ENCODE assay signal across 28 mouse cellular contexts in genomic region chr2:166934416-166934815, GRCm38 (mm10).
"Had no signal": no experiment of that assay in that cellular context is flagged by ENCODE, and none has a peak within 500 bp of the region (broad histone marks: within the 10 kb centered on the region; RNA-seq: fewer than 3 reads in every experiment).

No protein-coding gene starts in this region.

- H3K4me2 ChIP-seq: heart, embryonic 11.5 days; heart, embryonic 13.5 days; heart, embryonic 15.5 days; hindbrain, embryonic 12.5 days; hindbrain, embryonic 14.5 days; intestine, embryonic 15.5 days; limb, embryonic 12.5 days; liver, embryonic 11.5 days; liver, embryonic 13.5 days had no signal

- H3K9me3 ChIP-seq: heart, embryonic 13.5 days; heart, embryonic 15.5 days; hindbrain, embryonic 10.5 days; hindbrain, embryonic 12.5 days; intestine, embryonic 15.5 days; limb, embryonic 10.5 days; limb, embryonic 12.5 days; liver, embryonic 13.5 days had no signal

- H3K27ac ChIP-seq: gastrocnemius, adult 2 months; heart, adult 2 months; heart, embryonic 13.5 days; heart, embryonic 15.5 days; hindbrain, embryonic 10.5 days; hindbrain, embryonic 12.5 days; hindbrain, embryonic 14.5 days; intestine, embryonic 15.5 days; layer of hippocampus, adult 2 months; left cerebral cortex, adult 2 months; limb, embryonic 10.5 days; limb, embryonic 12.5 days; liver, embryonic 13.5 days had no signal

- ATAC-seq: hindbrain, embryonic 16.5 days; inflammation-experienced regulatory T-cells, adult 6 months; intestine, embryonic 15.5 days; intestine, postnatal 0 days had no signal

- H3K27me3 ChIP-seq: heart, embryonic 13.5 days; heart, embryonic 15.5 days; hindbrain, embryonic 12.5 days; intestine, embryonic 15.5 days; limb, embryonic 12.5 days; liver, embryonic 13.5 days had no signal

- H3K4me3 ChIP-seq: gastrocnemius, adult 2 months; heart, adult 2 months; heart, embryonic 13.5 days; heart, embryonic 15.5 days; hindbrain, embryonic 10.5 days; hindbrain, embryonic 12.5 days; intestine, embryonic 15.5 days; layer of hippocampus, adult 2 months; left cerebral cortex, adult 2 months; limb, embryonic 10.5 days; limb, embryonic 12.5 days; liver, embryonic 13.5 days had no signal

- DNase-seq: gastrocnemius, adult 2 months; gastrocnemius, postnatal 10 days; gastrocnemius, postnatal 25 days; heart, adult 2 months; heart, postnatal 14 days; heart, postnatal 4 days; kidney, adult 18-20 months; kidney, adult 8-10 months; kidney, postnatal 10 days; kidney, postnatal 25 days; kidney, postnatal 4 days; liver; liver, embryonic 13.5 days had no signal

- H3K4me1 ChIP-seq: heart, embryonic 15.5 days; hindbrain, embryonic 10.5 days; hindbrain, embryonic 12.5 days; intestine, embryonic 15.5 days; limb, embryonic 10.5 days; limb, embryonic 12.5 days; liver, embryonic 13.5 days had no signal

- H3K9ac ChIP-seq: heart, embryonic 13.5 days; heart, embryonic 15.5 days; hindbrain, embryonic 12.5 days; hindbrain, embryonic 14.5 days; intestine, embryonic 15.5 days; limb, embryonic 12.5 days; liver, embryonic 13.5 days had no signal
